Mouse (Mus musculus): ENCODE data around the gene Chka. TPM values are rescaled to one million over a fixed set of nuclear protein-coding genes. Genes with fewer than 3 reads are reported as not detected.
A peak's percentile ranks its signal among the peaks of the same experiment; 100 is the strongest.

Gene Chka
- polyA plus RNA-seq, 1 experiment from 2014 or later: 24.1 TPM

DNA sequence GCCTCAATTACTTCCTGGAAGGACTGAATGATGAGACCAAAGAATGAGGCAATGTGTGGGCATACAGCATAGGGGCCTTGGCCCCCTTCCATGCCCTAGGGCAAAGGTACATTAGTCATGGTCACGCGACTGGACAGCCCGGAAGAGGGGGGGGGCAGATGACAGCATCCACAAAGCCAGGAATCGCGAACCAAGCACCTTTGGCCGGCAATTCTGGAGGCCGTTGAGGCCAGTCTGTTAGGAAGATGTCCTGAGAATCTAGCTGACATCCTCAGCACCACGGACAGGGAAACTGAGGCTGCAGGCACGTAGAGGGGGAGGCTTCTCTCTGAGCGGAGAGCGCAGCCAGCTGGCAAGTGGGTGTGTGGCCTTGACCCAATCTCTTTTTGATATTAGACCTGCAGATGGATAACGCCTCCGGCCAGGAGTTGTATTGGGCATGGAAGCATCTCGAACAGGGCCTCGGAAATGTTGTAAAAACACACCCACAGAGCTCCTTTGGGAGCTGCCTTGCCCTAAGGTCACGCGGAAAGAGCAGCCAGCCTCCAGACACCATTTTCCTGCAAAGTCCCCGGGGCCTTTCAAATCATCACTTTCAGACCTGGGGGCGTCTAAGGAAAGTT is 615 bp upstream of the Chka start:
- Histone ChIP-seq H3K9ac (ENCODE audit: low read length) (peak overlapping the region; percentile 75), H3K4me3 (ENCODE audit: low read length) (peak overlapping the region; percentile 85), H3K27me3 (ENCODE audit: control insufficient read depth, insufficient read depth, low read length) (no peaks in the 10 kb centered on the region), H3K27ac (ENCODE audit: low read length) (peak overlapping the region; percentile 76), H3K4me1 (ENCODE audit: control insufficient read depth, insufficient read depth, low read length) (peaks cover 26% of the 10 kb centered on the region), H3K4me2 (ENCODE audit: low read depth, low read length) (peak overlapping the region; percentile 89), H3K36me3 (ENCODE audit: control insufficient read depth, insufficient read depth) (no peaks in the 10 kb centered on the region), H3K9me3 (replicated peaks; ENCODE audit: control insufficient read depth, low read length) (no peaks in the 10 kb centered on the region)
- ATAC-seq (replicated peaks; ENCODE audit: extremely low read depth, insufficient read depth, low FRiP score): 0 out of 2 replicates have a peak, but pooled peaks have one; percentile 0
- WGBS: 6% methylated on average over 19 of the region's 19 CpGs

DNA sequence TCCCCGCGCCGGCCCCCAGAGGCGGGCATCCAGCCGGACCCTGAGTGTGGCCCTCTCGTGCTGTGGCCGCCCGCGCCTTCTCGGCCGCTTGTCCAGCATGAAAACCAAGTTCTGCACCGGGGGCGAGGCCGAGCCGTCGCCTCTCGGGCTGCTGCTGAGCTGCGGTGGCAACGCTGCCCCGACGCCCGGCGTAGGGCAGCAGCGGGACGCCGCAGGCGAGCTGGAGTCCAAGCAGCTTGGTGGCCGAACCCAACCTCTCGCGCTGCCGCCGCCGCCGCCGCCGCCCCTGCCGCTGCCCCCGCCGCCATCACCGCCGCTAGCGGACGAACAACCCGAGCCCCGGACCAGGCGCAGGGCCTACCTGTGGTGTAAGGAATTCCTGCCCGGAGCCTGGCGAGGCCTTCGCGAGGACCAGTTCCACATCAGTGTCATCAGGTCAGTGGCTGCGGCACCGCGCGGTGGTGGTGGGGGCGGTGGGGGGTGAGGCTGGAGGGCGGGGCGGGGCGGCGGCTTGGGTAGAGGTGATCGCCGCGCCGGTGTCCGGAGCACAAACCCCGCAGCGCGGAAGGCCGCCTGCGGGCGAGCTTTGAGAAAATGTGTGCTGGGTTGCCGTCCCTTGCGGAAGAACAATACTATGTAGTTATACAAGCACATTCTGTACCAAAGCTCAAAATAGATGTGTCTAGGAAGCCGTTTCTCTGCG is 557 bp downstream of the Chka start:
- Histone ChIP-seq H3K27me3 (ENCODE audit: control insufficient read depth, insufficient read depth, low read length) (no peaks in the 10 kb centered on the region), H3K9ac (ENCODE audit: low read length) (peak overlapping the region; percentile 91), H3K4me3 (ENCODE audit: low read length) (peak overlapping the region; percentile 85), H3K36me3 (ENCODE audit: control insufficient read depth, insufficient read depth) (no peaks in the 10 kb centered on the region), H3K4me2 (ENCODE audit: low read depth, low read length) (peak overlapping the region; percentile 89), H3K4me1 (ENCODE audit: control insufficient read depth, insufficient read depth, low read length) (peaks cover 26% of the 10 kb centered on the region), H3K9me3 (replicated peaks; ENCODE audit: control insufficient read depth, low read length) (no peaks in the 10 kb centered on the region), H3K27ac (ENCODE audit: low read length) (peak overlapping the region; percentile 99)
- peak; percentile 35 for ATAC-seq (replicated peaks; ENCODE audit: extremely low read depth, insufficient read depth, low FRiP score)
- under 1% methylated on average over 71 of the region's 74 CpGs for WGBS

DNA sequence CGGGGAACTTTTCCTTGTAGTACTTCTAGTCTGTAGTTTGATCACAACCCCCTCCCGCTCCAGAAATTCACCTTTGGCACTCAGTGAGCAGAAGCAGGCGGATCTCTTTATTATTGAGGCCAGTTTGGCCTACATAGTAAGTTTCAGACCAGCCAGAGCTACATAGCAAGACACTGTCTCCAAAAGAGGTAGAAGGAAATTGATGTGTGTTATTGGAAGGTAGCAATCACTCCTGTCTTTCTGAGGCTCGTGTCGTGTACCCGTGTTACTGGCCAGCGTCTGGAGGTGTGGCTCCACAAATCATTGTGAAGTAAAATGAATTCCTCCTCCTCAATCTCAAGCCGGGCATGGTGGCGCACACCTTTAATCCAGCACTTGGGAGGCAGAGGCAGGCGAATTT is 1.5 kb downstream of the Chka start:
- H3K4me3 ChIP-seq (ENCODE audit: low read length): peak overlapping the region; percentile 85
- WGBS: 91% methylated on average over 10 of the region's 10 CpGs
- H3K9ac ChIP-seq (ENCODE audit: low read length): no peak overlapping the region
- H3K27ac ChIP-seq (ENCODE audit: low read length): no peak overlapping the region
- H3K36me3 ChIP-seq (ENCODE audit: control insufficient read depth, insufficient read depth): no peaks in the 10 kb centered on the region
- peak overlapping the region; percentile 89 for H3K4me2 ChIP-seq (ENCODE audit: low read depth, low read length)
- peaks cover 29% of the 10 kb centered on the region for H3K4me1 ChIP-seq (ENCODE audit: control insufficient read depth, insufficient read depth, low read length)
- H3K27me3 ChIP-seq (ENCODE audit: control insufficient read depth, insufficient read depth, low read length): no peaks in the 10 kb centered on the region
- no peak for ATAC-seq (replicated peaks; ENCODE audit: extremely low read depth, insufficient read depth, low FRiP score)
- H3K9me3 ChIP-seq (replicated peaks; ENCODE audit: control insufficient read depth, low read length): no peaks in the 10 kb centered on the region

DNA sequence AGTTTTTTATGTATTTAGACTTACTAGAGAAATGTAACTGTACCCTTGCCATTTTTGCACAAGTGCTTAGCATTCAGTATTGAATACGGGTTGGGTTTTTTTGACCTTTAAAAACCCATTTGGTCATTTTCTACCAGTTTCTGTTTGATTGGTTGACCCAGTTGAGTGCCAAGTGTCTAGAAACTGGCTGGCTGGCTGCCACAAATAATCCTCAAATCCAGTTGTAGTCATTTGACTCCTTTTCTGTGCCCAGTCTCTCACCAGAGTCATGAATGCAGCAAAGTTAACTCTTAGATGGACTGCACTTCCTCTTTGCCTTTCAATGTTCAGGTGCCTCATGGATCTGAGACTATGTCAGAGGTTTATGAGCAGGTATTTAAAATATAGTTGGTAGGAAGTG is 2.3 kb downstream of the Chka start:
- ATAC-seq (replicated peaks; ENCODE audit: extremely low read depth, insufficient read depth, low FRiP score): no peak
- Histone ChIP-seq H3K4me1 (ENCODE audit: control insufficient read depth, insufficient read depth, low read length) (peaks cover 29% of the 10 kb centered on the region), H3K36me3 (ENCODE audit: control insufficient read depth, insufficient read depth) (no peaks in the 10 kb centered on the region), H3K9ac (ENCODE audit: low read length) (no peak overlapping the region), H3K27me3 (ENCODE audit: control insufficient read depth, insufficient read depth, low read length) (no peaks in the 10 kb centered on the region), H3K9me3 (replicated peaks; ENCODE audit: control insufficient read depth, low read length) (no peaks in the 10 kb centered on the region), H3K4me2 (ENCODE audit: low read depth, low read length) (no peak overlapping the region; the same call in none of the 2 replicates), H3K27ac (ENCODE audit: low read length) (no peak overlapping the region), H3K4me3 (ENCODE audit: low read length) (no peak overlapping the region)
- WGBS: 81% methylated on average over 1 of the region's 1 CpGs

DNA sequence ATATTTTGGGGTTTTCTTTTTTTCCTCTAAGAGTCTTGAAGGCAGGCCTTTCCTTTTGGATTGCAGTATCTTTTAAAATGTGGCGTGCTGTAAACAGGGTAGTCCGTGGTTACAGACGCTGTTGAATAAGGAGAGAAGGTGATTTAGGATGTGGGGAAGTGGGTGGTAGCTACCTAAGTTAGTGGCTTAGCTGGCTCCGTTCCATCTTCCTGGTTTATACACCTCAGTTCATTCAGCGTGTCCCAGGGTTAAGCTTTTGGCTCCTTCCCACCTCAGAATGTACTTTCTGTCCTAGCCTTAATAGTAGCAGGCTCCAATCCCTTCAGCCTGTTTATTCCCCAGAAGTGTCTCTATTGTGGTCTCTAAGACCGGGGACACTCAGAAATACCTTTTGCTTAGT is 3.5 kb downstream of the Chka start:
- Histone ChIP-seq H3K4me3 (ENCODE audit: low read length) (no peak overlapping the region), H3K27ac (ENCODE audit: low read length) (no peak overlapping the region), H3K4me2 (ENCODE audit: low read depth, low read length) (no peak overlapping the region)

DNA sequence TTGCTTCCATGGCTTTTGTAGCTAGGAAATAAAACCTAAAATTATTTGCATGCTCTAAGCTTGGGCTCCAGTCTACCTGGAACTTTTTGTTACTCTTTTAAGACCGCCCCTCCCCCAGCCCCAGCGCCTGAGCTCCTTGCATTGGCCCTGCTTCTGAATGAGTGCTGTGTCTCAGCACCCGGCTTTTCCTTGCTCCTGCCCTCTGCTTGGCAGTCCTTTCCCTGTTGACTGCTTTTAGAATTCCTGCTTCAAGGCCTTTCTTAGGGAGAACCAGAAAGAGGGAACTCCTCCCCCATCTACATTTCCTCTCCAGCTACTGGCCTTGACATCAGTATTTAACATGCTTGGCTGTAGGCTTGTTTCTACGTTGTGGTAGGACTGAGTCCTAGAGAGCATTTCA is 4.0 kb downstream of the Chka start:
- Histone ChIP-seq H3K9me3 (replicated peaks; ENCODE audit: control insufficient read depth, low read length) (no peaks in the 10 kb centered on the region), H3K9ac (ENCODE audit: low read length) (no peak overlapping the region), H3K4me2 (ENCODE audit: low read depth, low read length) (no peak overlapping the region), H3K27ac (ENCODE audit: low read length) (no peak overlapping the region), H3K4me3 (ENCODE audit: low read length) (no peak overlapping the region), H3K27me3 (ENCODE audit: control insufficient read depth, insufficient read depth, low read length) (no peaks in the 10 kb centered on the region), H3K36me3 (ENCODE audit: control insufficient read depth, insufficient read depth) (no peaks in the 10 kb centered on the region), H3K4me1 (ENCODE audit: control insufficient read depth, insufficient read depth, low read length) (peaks cover 29% of the 10 kb centered on the region)
- WGBS: 28% methylated on average over 4 of the region's 4 CpGs
- no peak for ATAC-seq (replicated peaks; ENCODE audit: extremely low read depth, insufficient read depth, low FRiP score)

More for the DNA sequence above, 3.5 kb downstream of the Chka start:
- H3K4me1 ChIP-seq (ENCODE audit: control insufficient read depth, insufficient read depth, low read length): peaks cover 29% of the 10 kb centered on the region
- WGBS: 71% methylated on average over 6 of the region's 6 CpGs
- H3K27me3 ChIP-seq (ENCODE audit: control insufficient read depth, insufficient read depth, low read length): no peaks in the 10 kb centered on the region
- H3K36me3 ChIP-seq (ENCODE audit: control insufficient read depth, insufficient read depth): no peaks in the 10 kb centered on the region
- no peaks in the 10 kb centered on the region for H3K9me3 ChIP-seq (replicated peaks; ENCODE audit: control insufficient read depth, low read length)
- H3K9ac ChIP-seq (ENCODE audit: low read length): no peak overlapping the region
- no peak for ATAC-seq (replicated peaks; ENCODE audit: extremely low read depth, insufficient read depth, low FRiP score)

DNA sequence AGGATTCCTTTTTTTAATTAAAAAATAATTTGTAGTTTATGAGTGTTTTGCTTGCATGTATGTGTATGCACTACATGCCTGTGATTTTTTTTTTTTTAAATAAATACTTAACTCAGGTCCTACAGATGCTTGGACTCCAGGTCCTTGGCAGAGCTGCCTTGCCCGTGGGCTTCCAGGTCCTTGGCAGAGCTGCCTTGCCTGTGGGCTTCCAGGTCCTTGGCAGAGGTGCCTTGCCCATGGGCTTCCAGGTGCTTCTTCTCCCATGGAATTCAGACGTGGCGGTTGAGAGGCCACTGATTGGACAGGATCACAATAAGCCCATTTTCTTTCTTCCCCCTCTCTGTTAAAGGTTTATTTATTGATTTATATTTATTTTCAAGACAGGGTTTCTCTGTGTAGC is 5.6 kb downstream of the Chka start:
- ATAC-seq (replicated peaks; ENCODE audit: extremely low read depth, insufficient read depth, low FRiP score): no peak
- H3K27me3 ChIP-seq (ENCODE audit: control insufficient read depth, insufficient read depth, low read length): no peaks in the 10 kb centered on the region
- no peak overlapping the region for H3K4me2 ChIP-seq (ENCODE audit: low read depth, low read length)
- H3K4me1 ChIP-seq (ENCODE audit: control insufficient read depth, insufficient read depth, low read length): peaks cover 23% of the 10 kb centered on the region
- no peak overlapping the region for H3K27ac ChIP-seq (ENCODE audit: low read length)
- no peaks in the 10 kb centered on the region for H3K36me3 ChIP-seq (ENCODE audit: control insufficient read depth, insufficient read depth)
- whole genome bisulfite sequencing: 78% methylated on average over 3 of the region's 3 CpGs
- no peak overlapping the region for H3K4me3 ChIP-seq (ENCODE audit: low read length)
- H3K9ac ChIP-seq (ENCODE audit: low read length): no peak overlapping the region
- no peaks in the 10 kb centered on the region for H3K9me3 ChIP-seq (replicated peaks; ENCODE audit: control insufficient read depth, low read length)

DNA sequence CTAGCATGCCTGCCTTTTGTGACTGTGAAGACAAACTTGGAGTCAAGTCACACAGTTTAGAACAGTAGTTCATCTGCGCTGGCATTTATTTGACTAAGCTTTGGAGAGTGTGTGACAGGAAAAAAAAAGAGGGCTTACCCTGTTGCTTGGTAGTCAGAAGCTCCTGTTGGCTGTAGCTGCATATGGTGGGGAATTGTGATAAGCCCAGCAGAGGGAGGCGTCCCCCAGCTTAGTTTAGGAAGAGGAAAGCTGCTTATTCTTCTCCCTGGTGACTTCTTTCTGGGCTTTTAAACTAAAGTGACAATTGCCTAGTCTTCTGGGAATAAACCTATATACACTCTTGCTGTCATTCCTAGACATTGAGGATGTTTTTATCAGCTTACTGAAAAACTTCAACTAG is 11.1 kb downstream of the Chka start:
- H3K9me3 ChIP-seq (replicated peaks; ENCODE audit: control insufficient read depth, low read length): peaks cover 5% of the 10 kb centered on the region
- H3K36me3 ChIP-seq (ENCODE audit: control insufficient read depth, insufficient read depth): peaks cover 8% of the 10 kb centered on the region
- H3K4me3 ChIP-seq (ENCODE audit: low read length): no peak overlapping the region
- WGBS: 50% methylated on average over 2 of the region's 2 CpGs
- H3K27me3 ChIP-seq (ENCODE audit: control insufficient read depth, insufficient read depth, low read length): no peaks in the 10 kb centered on the region
- no peak overlapping the region for H3K9ac ChIP-seq (ENCODE audit: low read length)
- H3K27ac ChIP-seq (ENCODE audit: low read length): no peak overlapping the region
- ATAC-seq (replicated peaks; ENCODE audit: extremely low read depth, insufficient read depth, low FRiP score): no peak
- 0 out of 2 replicates have a peak, but pooled peaks cover 3% of the 10 kb centered on the region for H3K4me1 ChIP-seq (ENCODE audit: control insufficient read depth, insufficient read depth, low read length)
- no peak overlapping the region for H3K4me2 ChIP-seq (ENCODE audit: low read depth, low read length)

DNA sequence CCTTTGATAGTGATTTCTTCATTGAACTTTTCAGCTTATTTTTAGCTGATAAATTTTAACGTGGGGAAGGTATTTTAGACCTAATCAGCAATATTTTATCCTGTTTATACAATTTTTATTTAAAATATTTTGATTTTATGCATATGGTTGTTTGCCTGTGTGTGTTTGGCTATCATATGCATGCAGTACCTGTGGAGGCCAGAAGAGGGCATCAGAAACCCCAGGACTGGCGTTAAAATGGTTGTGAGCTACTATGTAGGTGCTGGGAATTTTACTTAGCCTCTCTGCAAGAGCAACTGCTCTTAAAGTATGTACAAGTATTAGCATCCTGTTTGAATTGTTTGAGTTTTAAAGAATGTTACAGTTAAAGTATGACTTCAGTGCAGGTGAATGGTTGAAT is 13.4 kb downstream of the Chka start:
- Histone ChIP-seq H3K27me3 (ENCODE audit: control insufficient read depth, insufficient read depth, low read length) (no peaks in the 10 kb centered on the region), H3K36me3 (ENCODE audit: control insufficient read depth, insufficient read depth) (peaks cover 8% of the 10 kb centered on the region), H3K27ac (ENCODE audit: low read length) (no peak overlapping the region), H3K4me2 (ENCODE audit: low read depth, low read length) (no peak overlapping the region), H3K4me3 (ENCODE audit: low read length) (no peak overlapping the region), H3K9me3 (replicated peaks; ENCODE audit: control insufficient read depth, low read length) (peaks cover 5% of the 10 kb centered on the region), H3K9ac (ENCODE audit: low read length) (no peak overlapping the region), H3K4me1 (ENCODE audit: control insufficient read depth, insufficient read depth, low read length) (peaks cover 4% of the 10 kb centered on the region)
- ATAC-seq (replicated peaks; ENCODE audit: extremely low read depth, insufficient read depth, low FRiP score): no peak
- WGBS: 87% methylated on average over 2 of the region's 2 CpGs
